Mouse (Mus musculus): ENCODE data around the gene Gpr146. TPM values are rescaled to one million over a fixed set of nuclear protein-coding genes. Genes with fewer than 3 reads are reported as not detected.

Gene Gpr146
- total RNA-seq, 4 experiments from 2014 or later = 43.1 to 55.6 (median 47.0) TPM

DNA sequence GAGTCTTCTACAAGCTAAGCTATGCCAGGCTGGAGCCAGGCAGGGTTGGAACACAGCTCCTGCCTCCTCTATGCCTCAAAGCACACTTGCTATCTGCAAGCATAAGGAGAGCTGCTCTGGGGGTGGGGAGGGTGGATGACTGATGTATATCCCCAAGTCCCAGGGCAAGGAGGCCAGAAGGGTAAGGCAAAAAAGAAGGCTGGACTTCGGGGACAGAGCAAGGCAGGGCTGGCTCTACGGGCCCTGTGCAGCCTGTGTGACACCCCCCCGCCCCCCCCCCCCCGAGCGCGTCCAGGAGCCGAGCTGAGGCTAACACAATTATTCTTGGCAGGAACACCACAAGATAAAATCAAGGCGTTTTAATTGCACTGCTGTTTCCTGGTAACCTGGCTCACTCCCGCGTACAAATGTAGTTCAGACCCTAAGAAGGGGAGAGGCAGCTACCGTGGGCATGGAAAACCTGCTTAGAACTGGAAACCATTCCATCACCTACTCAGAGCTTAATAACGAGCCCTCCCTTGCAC, 52.4 kb downstream of the Gpr146 start:
- DNase-seq (ENCODE audit: low spot score) = no peak

- no peak for DNase-seq (ENCODE audit: low spot score)
Observed at GRCm38 (mm10) chr5:139432333-139432732, 54.8 kb downstream of the Gpr146 start.

GRCm38 (mm10) chr5:139432747-139433508, 55.4 kb downstream of the Gpr146 start:
- no peak for DNase-seq (ENCODE audit: low spot score)

DNA sequence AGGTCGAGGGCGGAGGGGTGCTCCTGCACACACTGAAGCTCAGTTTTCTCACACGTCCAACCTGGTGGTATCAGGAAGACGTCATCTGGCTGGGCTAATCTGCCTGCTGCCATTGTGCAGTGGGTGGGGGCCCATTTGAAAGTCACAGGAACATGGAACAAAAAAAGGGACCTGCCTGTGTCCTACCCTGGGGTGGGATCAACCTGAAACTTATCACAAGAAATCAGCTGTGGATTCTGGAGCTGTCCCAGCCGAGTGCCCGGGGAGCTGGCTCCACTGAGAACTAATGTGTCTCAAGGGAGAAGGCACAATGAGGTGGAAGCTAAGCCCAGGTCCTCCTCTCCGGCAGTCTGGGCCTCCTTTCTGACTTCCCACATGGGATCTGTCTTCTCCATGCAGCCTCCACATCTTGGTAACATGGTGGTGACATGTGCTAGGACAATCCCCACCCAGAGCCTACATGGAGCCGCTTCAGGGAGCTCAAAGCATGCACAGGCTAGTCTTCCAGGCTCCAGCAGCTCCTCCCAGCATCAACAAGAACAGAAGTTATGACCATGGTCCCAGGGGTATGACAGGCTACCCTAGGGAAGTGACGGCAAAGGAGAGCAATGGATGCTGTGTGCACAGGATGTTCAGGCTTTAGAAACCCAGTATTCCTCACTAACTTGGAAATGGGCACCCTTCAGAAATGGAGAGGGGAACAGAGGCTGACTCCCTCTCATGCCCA, 56.5 kb downstream of the Gpr146 start:
- no peak for DNase-seq (ENCODE audit: low spot score)

- DNase-seq (ENCODE audit: low spot score) = no peak
Observed at GRCm38 (mm10) chr5:139434940-139435339, 57.4 kb downstream of the Gpr146 start.

DNA sequence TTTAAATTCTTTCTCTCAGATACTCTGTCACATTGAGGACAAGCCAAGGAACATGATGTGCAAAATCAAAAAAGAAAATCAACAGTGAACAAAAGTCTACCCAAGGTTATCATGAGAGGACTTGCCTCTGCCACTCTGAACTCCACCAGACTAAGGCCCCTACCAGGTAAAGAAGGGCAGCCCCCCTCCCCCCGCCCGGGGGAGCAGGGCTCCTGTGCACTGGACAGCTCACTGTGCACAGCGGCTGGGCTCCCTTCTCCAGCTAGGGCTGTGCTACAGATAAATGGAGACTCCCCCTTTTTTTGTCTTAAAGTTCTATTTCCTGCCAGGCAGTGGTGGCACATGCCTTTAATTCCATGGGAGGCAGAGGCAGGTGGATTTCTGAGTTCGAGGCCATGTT, 60.3 kb downstream of the Gpr146 start:
- no peak for DNase-seq (ENCODE audit: low spot score)

DNA sequence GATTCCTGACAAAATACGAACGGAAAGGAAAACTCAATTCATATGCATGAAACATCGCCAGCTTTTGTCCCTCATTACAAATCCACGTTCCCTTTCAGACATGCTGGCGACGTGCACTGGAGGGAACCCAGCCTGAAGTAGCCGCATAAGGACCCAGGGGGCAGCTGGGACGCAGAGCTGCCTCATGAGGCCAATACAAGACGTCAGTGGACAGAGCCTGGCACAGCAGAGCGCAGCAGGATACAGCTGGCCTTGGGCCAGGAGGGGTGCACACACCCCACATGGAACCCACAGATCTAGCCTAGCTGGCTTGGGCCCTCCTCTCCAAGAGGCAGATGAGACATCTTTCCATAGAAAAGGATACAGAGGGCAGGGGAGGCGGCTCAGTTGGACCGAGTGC, 60.9 kb downstream of the Gpr146 start:
- no peak for DNase-seq (ENCODE audit: low spot score)

- DNase-seq (ENCODE audit: low spot score) = no peak
Observed at GRCm38 (mm10) chr5:139440451-139440850, 63.0 kb downstream of the Gpr146 start.

- DNase-seq (ENCODE audit: low spot score) = no peak
Observed at GRCm38 (mm10) chr5:139440926-139441725, 63.6 kb downstream of the Gpr146 start.

- no peak for DNase-seq (ENCODE audit: low spot score)
Observed at GRCm38 (mm10) chr5:139441726-139442018, 64.2 kb downstream of the Gpr146 start.

- DNase-seq (ENCODE audit: low spot score) = no peak
Observed at GRCm38 (mm10) chr5:139442428-139442827, 64.9 kb downstream of the Gpr146 start.

DNA sequence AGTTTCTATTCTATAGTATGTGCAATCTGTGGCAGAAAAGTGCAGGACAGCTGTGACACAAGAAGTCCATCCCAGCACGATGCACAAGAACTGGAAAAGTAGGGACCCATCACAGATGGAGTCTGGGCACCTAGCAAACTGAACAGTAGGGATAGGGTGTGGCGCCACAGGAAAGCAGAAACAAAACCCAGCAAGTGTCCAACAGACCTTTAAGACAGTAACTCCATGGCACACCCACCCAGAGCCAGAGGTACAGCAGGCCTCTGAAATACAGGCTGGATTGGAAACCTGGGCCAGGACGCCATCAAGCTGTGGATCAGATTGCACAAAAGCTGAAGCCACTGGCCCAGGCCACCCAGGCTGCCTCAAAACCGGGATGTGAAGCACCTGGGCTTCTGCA, 65.5 kb downstream of the Gpr146 start:
- no peak for DNase-seq (ENCODE audit: low spot score)

- DNase-seq (ENCODE audit: low spot score) = no peak
Observed at GRCm38 (mm10) chr5:139445258-139445657, 67.8 kb downstream of the Gpr146 start.

Small RNA genes within 50 kb of the gene (microRNA-seq; reads per million reads assigned to microRNA genes)
- gene Mir339 = 276 reads per million, percentile 71 among the genes with 10 or more reads in this experiment

Other genes starting within 250 kb of the Gpr146 start
- gene Prkar1b, start 227.7 kb upstream of the Gpr146 start, total RNA-seq (2022) = 1 to 10 TPM; 2.1 to 2.7 (median 2.3) TPM
- gene Dnaaf5, start 227.5 kb upstream of the Gpr146 start, total RNA-seq (2022) = 10 to 100 TPM; 16.1 to 20.0 (median 18.2) TPM
- 10 to 100 TPM; 48.0 to 58.0 (median 50.7) TPM for gene Sun1, start 177.1 kb upstream of the Gpr146 start, total RNA-seq (2022)
- 10 to 100 TPM; 39.1 to 45.9 (median 43.7) TPM for gene Get4, start 125.4 kb upstream of the Gpr146 start, total RNA-seq (2022)
- gene Adap1, start 52.1 kb upstream of the Gpr146 start, total RNA-seq (2022) = 1 to 10 TPM; 2.1 to 4.2 (median 2.9) TPM
- 100 to 1,000 TPM in 3 of 4 experiments, 10 to 100 TPM in 1; 96.9 to 114 (median 106) TPM for gene Cox19, start 26.3 kb upstream of the Gpr146 start, total RNA-seq (2022)
- not detected for gene Cyp2w1, start 25.1 kb upstream of the Gpr146 start, total RNA-seq (2022)
- 1 to 10 TPM in 1 of 4 experiments, under 1 TPM in 3; 0.49 to 1.2 (median 0.72) TPM for gene C130050O18Rik, start 27.6 kb downstream of the Gpr146 start, total RNA-seq (2022)
- gene Gper1, start 45.5 kb downstream of the Gpr146 start, total RNA-seq (2022) = 1 to 10 TPM; 1.1 to 1.6 (median 1.3) TPM
- gene 3110082I17Rik, start 82.8 kb downstream of the Gpr146 start, total RNA-seq (2022) = 1 to 10 TPM; 5.4 to 8.7 (median 6.8) TPM
- gene Zfand2a, start 106.9 kb downstream of the Gpr146 start, total RNA-seq (2022) = 10 to 100 TPM; 16.2 to 18.2 (median 17.3) TPM
- not detected for gene Uncx, start 165.8 kb downstream of the Gpr146 start, total RNA-seq (2022)

All from heart, adult 8-10 months (tissue).